Mouse (Mus musculus) G1E (cell line): ENCODE results near the gene Ing5.

ENCODE experiments used
- CTCF ChIP-seq: IDR thresholded peaks from 2 replicates; pipeline ENCODE4 v1.5.1; 2012; ENCODE audit warnings: low read depth, low read length, inconsistent platforms, mixed read lengths
- GATA1 ChIP-seq: IDR thresholded peaks from 2 replicates; pipeline ENCODE4 v1.6.1; 2012; ENCODE audit warnings: borderline replicate concordance, low read length, inconsistent platforms, mixed read lengths
- POLR2AphosphoS5 ChIP-seq: IDR thresholded peaks from 2 replicates; pipeline ENCODE4 v1.6.1; 2012; ENCODE audit warnings: low read depth, low read length, inconsistent platforms; ENCODE audit not compliant: insufficient replicate concordance
- TAL1 ChIP-seq: conservative IDR thresholded peaks from 2 replicates; pipeline ENCODE4 v1.6.1; 2012; ENCODE audit warnings: low read depth, low read length, inconsistent platforms, mixed read lengths

GRCm38 (mm10) chr1:93837335-93837734, 33.6 kb downstream of the Ing5 start:
- TF ChIP-seq CTCF (no peak), GATA1 (no peak), TAL1 (no peak), POLR2AphosphoS5 (no peak)
